Mouse (Mus musculus) natural killer cell, adult 2 months (primary cell): Measurements from ENCODE around the gene Abhd4.
"Not testable (repeated sequence)": the region's sequence is repeated elsewhere in the genome, so short reads cannot be mapped to it uniquely, and the experiment has no call there.

Experiments
- DNase-seq, 2 experiments: peaks; one replicate each; pipeline ENCODE4 v3.0.0; 2022; ENCODE audit warnings: low spot score in 2 of 2

The Abhd4 gene

GRCm38 (mm10) chr14:54222289-54222727, 31.7 kb upstream of the Abhd4 start:
- DNase-seq: peak; percentile 83 to 92

DNA sequence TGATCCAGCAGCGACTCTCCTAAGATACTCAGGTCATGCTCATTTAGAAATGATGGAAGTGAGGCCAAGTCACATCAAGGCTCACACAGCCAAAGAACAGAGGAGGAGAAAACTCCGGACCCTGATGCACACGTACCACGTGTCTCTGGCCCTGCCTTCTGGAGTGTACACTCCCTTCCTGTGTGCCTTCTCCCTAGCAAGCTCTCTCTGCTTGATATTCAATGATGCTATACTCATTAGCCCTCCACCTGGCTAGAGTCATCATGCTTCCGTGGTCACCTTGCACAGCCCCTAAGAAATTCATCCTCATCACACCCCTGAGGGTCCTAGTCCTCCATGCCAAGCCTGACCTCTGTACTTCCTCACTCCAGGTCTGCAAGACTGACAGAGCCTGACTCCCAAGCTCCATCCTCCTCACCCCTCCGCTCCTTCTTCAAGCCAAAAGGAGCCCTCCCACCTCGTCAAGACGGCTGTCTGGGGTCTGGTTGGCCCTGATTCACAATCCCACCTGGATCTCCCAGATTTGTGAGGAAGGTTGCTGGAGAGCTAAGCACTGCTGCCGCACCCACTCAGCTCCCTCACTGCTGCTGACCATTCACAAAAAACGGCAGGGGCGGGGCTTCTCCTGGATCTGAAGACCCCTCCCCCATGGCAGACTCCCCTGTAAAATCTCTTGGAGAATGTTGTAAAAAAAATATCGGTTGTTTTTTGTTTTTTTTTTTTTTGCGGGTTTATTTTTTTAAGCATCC, 30.5 kb upstream of the Abhd4 start:
- no peak for DNase-seq

DNA sequence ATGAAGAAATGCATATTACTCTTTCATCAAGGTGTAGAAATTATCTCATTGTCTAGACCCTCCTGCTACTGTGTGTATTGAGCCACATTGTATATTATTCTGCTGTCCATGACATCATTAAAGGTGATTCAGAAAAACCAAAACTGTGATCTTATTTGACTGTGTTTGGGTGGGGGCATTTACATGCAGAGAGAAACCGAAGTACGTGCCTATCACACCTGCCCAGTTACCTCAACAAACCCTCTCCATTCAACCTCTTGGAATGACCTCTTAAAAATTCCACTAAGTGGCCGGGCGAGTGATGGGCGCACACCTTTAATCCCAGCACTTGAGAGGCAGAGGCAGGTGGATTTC, 29.9 kb upstream of the Abhd4 start:
- peak in 1 of 2 experiments; percentile 57 for DNase-seq

GRCm38 (mm10) chr14:54224484-54225467, 29.2 kb upstream of the Abhd4 start:
- peak; percentile 85 to 93 for DNase-seq

- no peak for DNase-seq
These were observed 28.3 kb upstream of the Abhd4 start for GRCm38 (mm10) chr14:54225725-54226124.

- DNase-seq: peak; percentile 96 to 100
These were observed 26.8 kb upstream of the Abhd4 start for GRCm38 (mm10) chr14:54226911-54227811.

DNA sequence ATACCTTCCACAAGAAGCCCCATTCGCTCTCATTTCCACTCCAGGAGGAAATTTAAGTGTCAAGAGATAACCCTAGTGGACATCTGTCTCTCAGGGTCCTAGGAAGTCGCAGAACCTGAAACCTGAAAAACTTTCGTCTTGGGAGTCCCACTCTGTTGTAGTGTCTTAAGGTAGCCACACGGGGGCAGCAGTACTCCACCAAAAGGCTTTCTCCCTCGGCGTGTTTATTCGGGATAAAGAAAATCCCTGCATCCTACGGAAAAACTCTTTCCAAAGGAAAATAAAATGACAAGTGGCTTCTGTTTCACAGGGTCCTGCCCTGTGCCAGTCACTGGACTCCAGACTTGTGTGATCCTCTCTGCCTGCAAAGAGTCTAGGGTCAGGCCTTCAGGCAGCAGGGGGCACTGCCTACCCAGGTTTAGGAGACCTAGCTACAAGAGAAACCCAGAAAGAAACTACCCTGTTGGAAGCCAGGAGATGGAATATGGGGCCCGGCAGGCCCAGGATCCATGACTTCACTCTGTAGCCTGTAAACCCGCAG, 26.0 kb upstream of the Abhd4 start:
- DNase-seq: peak; percentile 86 to 88

DNA sequence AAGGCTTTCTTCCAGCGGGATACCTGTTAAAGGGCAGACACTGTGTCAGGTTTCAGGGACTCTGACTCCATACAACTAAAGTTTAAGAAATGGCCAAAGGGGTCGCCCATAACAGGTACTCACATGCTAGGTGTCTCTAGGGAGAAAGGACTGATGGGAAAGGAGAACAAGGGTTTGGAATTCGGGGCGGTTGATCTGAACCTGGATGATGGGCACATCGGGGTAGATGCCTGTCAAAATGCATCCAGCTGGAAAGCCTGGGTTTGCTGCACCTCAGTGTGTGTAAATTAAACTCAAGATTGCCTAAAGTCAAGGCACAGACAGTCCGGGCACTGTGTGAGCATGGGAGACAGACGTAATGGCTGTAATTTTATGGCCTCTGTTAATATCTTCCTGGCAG, 25.5 kb upstream of the Abhd4 start:
- DNase-seq: no peak

- no peak for DNase-seq
These were observed 24.9 kb upstream of the Abhd4 start for GRCm38 (mm10) chr14:54228933-54229713.

DNA sequence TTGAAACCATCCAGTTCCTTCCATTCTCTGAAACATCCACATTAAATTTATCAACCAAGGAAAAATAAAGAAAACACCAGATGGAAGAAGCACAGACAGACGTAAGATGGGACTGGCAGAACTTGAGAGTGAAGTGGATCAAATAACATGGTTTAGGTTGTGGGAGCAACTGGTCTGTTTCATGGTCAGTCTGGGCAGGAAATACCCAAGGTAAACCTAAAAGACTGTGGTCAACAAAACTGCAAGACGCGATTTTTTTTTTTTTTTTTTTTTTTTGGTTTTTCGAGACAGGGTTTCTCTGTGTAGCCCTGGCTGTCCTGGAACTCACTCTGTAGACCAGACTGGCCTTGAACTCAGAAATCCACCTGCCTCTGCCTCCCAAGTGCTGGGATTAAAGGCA, 24.1 kb upstream of the Abhd4 start:
- DNase-seq: not testable (repeated sequence)

GRCm38 (mm10) chr14:54230638-54231150, 23.3 kb upstream of the Abhd4 start:
- DNase-seq: peak in 1 of 2 experiments; percentile 48

- DNase-seq: peak in 1 of 2 experiments; percentile 77
These were observed 22.6 kb upstream of the Abhd4 start for GRCm38 (mm10) chr14:54231176-54231956.

DNA sequence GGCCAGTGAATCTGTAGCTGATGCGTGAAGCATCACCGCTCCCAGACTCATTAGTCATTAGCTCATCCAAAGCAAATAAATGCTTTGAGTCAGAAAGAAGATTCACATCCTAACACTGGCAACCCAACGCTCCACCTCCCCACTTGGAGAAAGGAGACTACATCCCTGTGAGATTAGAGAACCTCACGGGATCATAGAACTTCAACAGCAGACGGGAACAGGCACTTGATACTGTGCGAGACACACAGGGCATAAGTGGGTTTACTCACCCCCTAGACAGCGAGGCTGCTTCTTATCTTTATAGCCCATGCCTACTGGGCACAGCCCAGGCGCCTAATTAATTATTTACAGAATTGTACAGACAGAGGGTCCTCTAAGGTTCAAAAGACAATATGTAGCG, 21.8 kb upstream of the Abhd4 start:
- no peak for DNase-seq

GRCm38 (mm10) chr14:54232811-54233558, 21.0 kb upstream of the Abhd4 start:
- DNase-seq: peak; percentile 82 to 88

DNA sequence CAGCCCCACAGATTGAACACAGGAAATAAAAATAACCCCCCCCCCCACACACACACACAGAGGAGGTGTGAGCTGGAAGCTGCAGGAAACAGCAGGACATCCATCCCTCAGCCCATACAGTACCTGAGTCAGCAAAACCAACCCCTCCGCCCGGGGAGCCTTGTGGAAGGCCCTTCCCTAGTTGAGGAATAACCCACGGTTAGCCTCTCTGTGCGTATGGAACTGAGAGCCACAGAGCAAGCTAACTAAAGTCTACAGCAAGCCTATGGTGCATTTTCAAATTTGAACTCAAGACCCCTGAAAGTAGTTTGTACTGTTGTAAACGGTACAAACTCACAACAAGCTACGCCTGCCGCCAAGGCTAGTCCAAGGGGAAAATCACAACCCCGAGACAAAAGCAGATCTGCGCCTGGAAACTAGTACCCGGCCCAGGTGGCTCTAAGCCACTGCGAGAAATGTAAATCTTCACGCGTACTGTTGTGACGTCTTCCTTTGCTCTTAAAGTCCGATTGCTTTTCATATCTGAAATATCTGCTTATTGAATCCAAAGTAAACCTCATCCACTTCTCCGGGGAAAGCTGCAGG, 20.3 kb upstream of the Abhd4 start:
- no peak for DNase-seq

GRCm38 (mm10) chr14:54234231-54235040, 19.6 kb upstream of the Abhd4 start:
- no peak for DNase-seq

- no peak for DNase-seq
These were observed 18.0 kb upstream of the Abhd4 start for GRCm38 (mm10) chr14:54235825-54236540.
